Mouse (Mus musculus) C2C12 (cell line): ENCODE data around the gene Wwp2.

Source experiments
- CTCF ChIP-seq: IDR thresholded peaks from one replicate; pipeline ENCODE4 v1.5.1; 2011; ENCODE audit not compliant: control insufficient read depth, insufficient read depth, insufficient read length
- USF1 ChIP-seq: IDR thresholded peaks from one replicate; pipeline ENCODE4 v1.6.1; 2011; ENCODE audit warnings: low read depth, mild to moderate bottlenecking, control low read depth, moderate library complexity

DNA sequence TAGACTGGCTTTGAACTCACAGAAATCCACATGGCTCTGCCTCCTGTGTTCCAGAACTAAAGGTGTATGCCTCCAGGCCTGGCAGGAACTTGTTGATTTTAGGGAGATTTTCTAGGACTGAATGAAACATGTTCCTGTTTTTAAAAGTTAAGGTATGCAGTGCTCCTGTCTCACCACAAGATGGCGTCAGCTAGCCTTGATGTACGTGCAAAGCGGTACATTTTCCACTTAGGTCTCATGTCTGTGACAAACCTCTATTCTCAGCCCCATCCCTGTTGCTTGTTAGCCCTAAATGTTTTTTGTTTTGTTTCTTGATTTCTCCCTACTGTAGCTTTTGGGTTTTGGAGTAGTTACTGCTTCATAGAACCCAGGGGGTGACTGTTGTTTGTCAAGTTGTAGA, 19.1 kb downstream of the Wwp2 start:
- TF ChIP-seq CTCF (peak; percentile 70), USF1 (no peak)
